Mouse (Mus musculus) kidney, embryonic 14.5 days (tissue): ENCODE measurements around the gene Taf13. TPM values are rescaled to one million over a fixed set of nuclear protein-coding genes. Genes with fewer than 3 reads are reported as not detected.

ENCODE experiments used
- ATAC-seq: fragments of 200-750 bp; cut with Nextera tagmentation; 2 replicates; pipeline ENCODE4 v1.8.0; 2017; ENCODE audit warnings: moderate number of reproducible peaks, mild to moderate bottlenecking, moderate TSS enrichment, moderate library complexity; ENCODE audit not compliant: low FRiP score, low TSS enrichment
- H3K27ac ChIP-seq: fragments of 300-500 bp; sonication (generic); 2 replicates; pipeline ENCODE4 v1.5.1; 2014; ENCODE audit warnings: low read depth, mild to moderate bottlenecking, low read length, moderate library complexity, mixed read lengths
- H3K27me3 ChIP-seq: fragments of 300-500 bp; sonication (generic); 2 replicates; pipeline ENCODE4 v1.6.1; 2014; ENCODE audit warnings: mild to moderate bottlenecking, low read length; ENCODE audit not compliant: control insufficient read depth, insufficient read depth
- H3K36me3 ChIP-seq: fragments of 300-500 bp; sonication (generic); 2 replicates; pipeline ENCODE4 v1.6.1; 2014; ENCODE audit warnings: low read length, mixed read lengths; ENCODE audit not compliant: control insufficient read depth, insufficient read depth
- H3K4me1 ChIP-seq: fragments of 300-500 bp; sonication (generic); 2 replicates; pipeline ENCODE4 v1.6.1; 2014; ENCODE audit warnings: low read length, mixed read lengths; ENCODE audit not compliant: control insufficient read depth, insufficient read depth
- H3K4me2 ChIP-seq: fragments of 300-500 bp; sonication (generic); replicated peaks from 2 replicates; pipeline ENCODE4 v1.6.1; 2014; ENCODE audit warnings: low read depth, mild to moderate bottlenecking, low read length
- H3K4me3 ChIP-seq: fragments of 300-500 bp; sonication (generic); 2 replicates; pipeline ENCODE4 v1.5.1; 2014; ENCODE audit warnings: mild to moderate bottlenecking, low read length
- H3K9ac ChIP-seq: fragments of 300-500 bp; sonication (generic); 2 replicates; pipeline ENCODE4 v1.6.1; 2014; ENCODE audit warnings: low read depth, mild to moderate bottlenecking, low read length, moderate library complexity
- H3K9me3 ChIP-seq: fragments of 300-500 bp; sonication (generic); 2 replicates; pipeline ENCODE4 v1.6.1; 2016; ENCODE audit warnings: low read length; ENCODE audit not compliant: control insufficient read depth
- WGBS: fragments of 180-500 bp; shearing (Covaris S2); extraction: QIAGEN DNeasy Blood & Tissue Kit; methylation state at CpG from one replicate; pipeline ENCODE4 v1.1.7; 2014; 5-methylcytosine and 5-hydroxymethylcytosine counted together
- polyA plus RNA-seq: library from polyadenylated mRNA; unstranded; fragments of >200 nt; fragmentation: Nextera tagmentation; extraction: Ambion mirVana; gene quantifications from 2 replicates; pipeline ENCODE4 v1.2.1, GENCODE M21; 2014

Gene Taf13
- polyA plus RNA-seq: 35.1 and 45.2 TPM in 2 replicates

- peak; percentile 99 for ATAC-seq
- Histone ChIP-seq H3K4me3 (peak within 1 kb of the TSS; percentile 62), H3K27me3 (no peaks in the 10 kb centered on the region), H3K4me2 (peak within 1 kb of the TSS; percentile 56), H3K9ac (peak within 1 kb of the TSS; percentile 68), H3K9me3 (no peaks in the 10 kb centered on the region), H3K4me1 (peaks cover 16% of the 10 kb centered on the region), H3K27ac (no peak within 1 kb of the TSS), H3K36me3 (no peaks in the 10 kb centered on the region)
- WGBS: under 1% methylated on average over 42 of the region's 42 CpGs
Observed at GRCm38 (mm10) chr3:108571443-108572294, at the start of gene Taf13. Gene Taf13, plus strand, starts transcription at chr3:108571698.

- no peaks in the 10 kb centered on the region for H3K36me3 ChIP-seq
- 87% methylated on average over 4 of the region's 4 CpGs for WGBS
Observed at GRCm38 (mm10) chr3:108523415-108523814, 48.1 kb upstream of the Taf13 start.

GRCm38 (mm10) chr3:108528489-108528888, 43.0 kb upstream of the Taf13 start:
- no peak overlapping the region for H3K4me3 ChIP-seq
- 95% methylated on average over 8 of the region's 8 CpGs for WGBS
- ATAC-seq: no peak
- no peak overlapping the region for H3K9ac ChIP-seq
- H3K27me3 ChIP-seq: no peaks in the 10 kb centered on the region
- no peaks in the 10 kb centered on the region for H3K9me3 ChIP-seq
- no peak overlapping the region for H3K27ac ChIP-seq
- no peak overlapping the region for H3K4me2 ChIP-seq
- no peaks in the 10 kb centered on the region for H3K36me3 ChIP-seq
- no peaks in the 10 kb centered on the region for H3K4me1 ChIP-seq

More at GRCm38 (mm10) chr3:108523415-108523814, 48.1 kb upstream of the Taf13 start:
- H3K9ac ChIP-seq: no peak overlapping the region
- H3K4me1 ChIP-seq: no peaks in the 10 kb centered on the region
- H3K27me3 ChIP-seq: no peaks in the 10 kb centered on the region
- no peak overlapping the region for H3K4me3 ChIP-seq
- no peaks in the 10 kb centered on the region for H3K9me3 ChIP-seq
- no peak overlapping the region for H3K4me2 ChIP-seq
- no peak overlapping the region for H3K27ac ChIP-seq
- ATAC-seq: no peak

DNA sequence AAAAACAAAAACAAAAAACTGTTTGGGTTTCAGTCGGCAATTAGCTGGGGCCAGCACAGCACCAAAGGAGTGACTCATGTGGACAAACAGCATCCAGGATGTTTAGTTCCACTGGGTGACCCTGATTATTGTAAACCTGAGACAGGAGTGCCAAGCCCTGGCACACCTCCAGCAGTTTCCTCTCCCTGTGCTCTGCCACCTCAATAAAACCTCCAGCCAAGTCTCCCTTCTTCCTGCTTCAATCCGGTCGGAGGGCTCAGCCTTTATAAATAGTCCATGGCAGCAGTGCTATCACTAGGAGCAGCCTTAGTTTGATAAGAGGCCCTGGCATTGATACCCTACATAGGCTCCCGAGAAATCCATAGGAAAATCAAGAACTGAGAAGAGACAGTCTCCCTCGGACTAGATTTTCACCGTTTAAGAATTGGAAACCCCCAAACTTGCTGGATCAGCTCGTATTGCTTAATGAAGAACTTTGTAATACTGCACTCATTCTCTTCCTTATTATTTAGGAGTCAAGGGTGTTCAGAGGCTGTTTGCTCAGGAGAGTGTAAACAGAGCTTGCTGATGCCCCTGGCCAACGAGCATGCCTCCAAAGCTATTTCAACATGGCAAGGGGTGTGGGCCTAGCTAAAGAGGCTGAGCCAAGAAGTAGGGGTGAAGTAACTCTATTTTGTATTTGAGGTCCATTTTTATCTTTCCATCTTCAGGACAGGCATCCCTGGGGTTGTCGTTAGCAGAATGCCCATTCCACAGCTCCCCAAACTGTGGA, 38.2 kb upstream of the Taf13 start:
- no peaks in the 10 kb centered on the region for H3K9me3 ChIP-seq
- no peak for ATAC-seq
- no peak overlapping the region for H3K4me3 ChIP-seq
- no peak overlapping the region for H3K4me2 ChIP-seq
- H3K27me3 ChIP-seq: peaks cover 21% of the 10 kb centered on the region
- WGBS: 67% methylated on average over 9 of the region's 9 CpGs
- no peaks in the 10 kb centered on the region for H3K4me1 ChIP-seq
- H3K36me3 ChIP-seq: no peaks in the 10 kb centered on the region
- H3K27ac ChIP-seq: no peak overlapping the region
- H3K9ac ChIP-seq: no peak overlapping the region

DNA sequence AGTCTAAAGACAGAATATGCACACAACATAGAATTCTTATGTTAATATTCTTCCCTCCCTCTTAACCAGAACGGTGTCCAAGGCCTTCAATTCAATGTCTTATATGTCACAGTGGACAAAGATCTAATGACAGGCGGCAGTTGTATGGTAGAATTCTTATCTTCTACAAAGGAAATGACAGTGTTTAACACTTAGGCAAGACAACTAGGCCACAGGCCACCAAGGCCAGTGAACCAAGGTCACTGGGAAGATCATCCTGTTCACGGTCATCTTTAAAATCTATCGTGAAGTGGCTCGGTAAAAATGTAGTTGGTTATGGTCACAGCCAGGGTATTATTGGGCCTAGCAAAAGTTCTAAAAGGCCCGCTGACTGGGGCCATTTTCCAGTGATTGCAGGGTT, 37.5 kb upstream of the Taf13 start, which contains the start of gene 1700013F07Rik:
1700013F07Rik (plus strand) TSS at position 200 of the 400 bp plus-strand sequence.
- Histone ChIP-seq H3K4me2 (no peak within 1 kb of the TSS), H3K9ac (no peak within 1 kb of the TSS), H3K27me3 (peaks cover 21% of the 10 kb centered on the region), H3K9me3 (no peaks in the 10 kb centered on the region), H3K27ac (no peak within 1 kb of the TSS), H3K36me3 (no peaks in the 10 kb centered on the region), H3K4me3 (no peak within 1 kb of the TSS), H3K4me1 (no peaks in the 10 kb centered on the region)
- ATAC-seq: no peak
- 93% methylated on average over 6 of the region's 6 CpGs for WGBS

GRCm38 (mm10) chr3:108535896-108536516, 35.5 kb upstream of the Taf13 start:
- 6% methylated on average over 15 of the region's 15 CpGs for WGBS
- Histone ChIP-seq H3K27ac (no peak overlapping the region), H3K36me3 (no peaks in the 10 kb centered on the region), H3K4me1 (no peaks in the 10 kb centered on the region), H3K9me3 (no peaks in the 10 kb centered on the region), H3K4me2 (peak overlapping the region; percentile 59), H3K27me3 (peaks cover 21% of the 10 kb centered on the region), H3K9ac (no peak overlapping the region), H3K4me3 (peak overlapping the region; percentile 39)
- ATAC-seq: no peak

DNA sequence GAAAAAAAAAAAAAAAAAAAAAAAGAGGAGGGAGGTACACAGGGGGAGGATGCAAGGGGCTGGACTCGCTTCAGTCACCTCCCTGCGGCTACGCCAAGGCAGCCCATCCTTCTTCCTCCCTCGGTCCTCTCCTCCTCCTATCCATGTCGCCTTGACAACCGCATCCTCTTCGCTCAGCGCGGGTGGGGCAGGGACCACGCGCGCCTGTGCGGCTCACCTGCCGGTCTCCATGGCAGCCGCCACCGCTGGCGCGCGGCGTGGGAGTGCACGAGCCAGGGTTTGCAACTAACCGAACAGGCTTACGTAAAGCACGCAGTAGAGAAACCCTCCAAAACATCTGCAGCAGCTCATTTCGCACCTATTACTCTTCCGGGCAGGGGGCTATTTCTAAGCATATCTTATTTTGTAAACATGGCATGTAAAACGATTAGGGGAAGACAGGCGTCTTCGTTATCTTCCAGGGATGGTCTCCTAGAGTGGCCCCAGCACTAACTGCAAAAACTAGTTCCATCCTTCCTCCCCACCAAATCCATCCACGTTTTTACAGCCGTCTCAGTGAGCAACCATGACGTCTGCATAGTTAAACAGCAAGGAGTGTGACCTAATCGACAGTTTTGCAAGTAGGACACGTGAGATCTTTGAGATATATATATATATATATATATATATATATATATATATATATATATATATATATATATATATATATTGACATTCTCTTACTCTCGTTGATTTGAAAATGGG, 34.8 kb upstream of the Taf13 start, which contains the start of gene 5330417C22Rik:
5330417C22Rik (minus strand) TSS at position 20 of the 744 bp plus-strand sequence.
- peak; percentile 82 for ATAC-seq
- no peaks in the 10 kb centered on the region for H3K36me3 ChIP-seq
- no peak within 1 kb of the TSS for H3K27ac ChIP-seq
- peak within 1 kb of the TSS; percentile 59 for H3K4me2 ChIP-seq
- H3K9me3 ChIP-seq: no peaks in the 10 kb centered on the region
- H3K27me3 ChIP-seq: peaks cover 21% of the 10 kb centered on the region
- no peak within 1 kb of the TSS for H3K9ac ChIP-seq
- 2% methylated on average over 35 of the region's 35 CpGs for WGBS
- peak within 1 kb of the TSS; percentile 39 for H3K4me3 ChIP-seq
- no peaks in the 10 kb centered on the region for H3K4me1 ChIP-seq

GRCm38 (mm10) chr3:108537303-108537702, 34.2 kb upstream of the Taf13 start:
- Histone ChIP-seq H3K27ac (no peak overlapping the region), H3K9me3 (no peaks in the 10 kb centered on the region), H3K4me1 (no peaks in the 10 kb centered on the region), H3K36me3 (no peaks in the 10 kb centered on the region), H3K27me3 (peaks cover 21% of the 10 kb centered on the region), H3K9ac (no peak overlapping the region), H3K4me2 (peak overlapping the region; percentile 37), H3K4me3 (peak overlapping the region; percentile 2; the same call in 1 of the 2 replicates)
- peak; percentile 78 for ATAC-seq
- 7% methylated on average over 17 of the region's 17 CpGs for WGBS
